ENCODE assay signal across 25 mouse cellular contexts in the genomic region with DNA sequence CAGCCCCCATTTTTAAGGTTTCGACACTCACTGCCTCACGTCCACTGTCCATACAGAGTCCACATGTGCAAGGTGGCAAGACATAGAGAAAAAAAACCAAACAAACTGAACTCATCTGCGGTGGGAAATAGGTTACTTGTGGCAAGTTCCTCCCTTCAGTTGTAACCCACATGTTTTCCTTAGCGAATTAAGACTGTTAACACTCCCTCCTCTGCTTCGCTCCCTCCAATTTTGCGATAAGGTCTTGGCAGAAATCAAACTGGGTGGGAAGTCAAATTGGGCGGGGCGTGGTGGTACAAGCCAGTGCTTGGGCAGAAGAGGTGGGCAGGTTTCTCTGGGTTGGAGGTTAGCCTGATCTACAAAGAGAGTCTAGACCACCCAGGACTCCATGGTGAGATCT.
A peak's percentile ranks its signal among the peaks of the same experiment; 100 is the strongest.
DNase-seq lines count a peak whose midpoint lies in the region; ATAC-seq and TF ChIP-seq lines count a peak whose summit lies in the region.
"Had no signal": no experiment of that assay in that cellular context is flagged by ENCODE, and none has a peak within 500 bp of the region (broad histone marks: within the 10 kb centered on the region; RNA-seq: fewer than 3 reads in every experiment).

No protein-coding gene starts in this region.

- 80% methylated on average over 8 of the region's 8 CpGs for WGBS in heart, adult 2 months

- no peak for TF ChIP-seq POLR2A in heart, adult 2 months (IDR thresholded peaks at IDR 0.05; ENCODE audit: insufficient read depth, low read depth, low read length)

- DNase-seq in heart, postnatal 4 days: peak; percentile 14
- no peak for DNase-seq in heart, adult 2 months
- DNase-seq in urinary bladder, postnatal 14 days (ENCODE audit: low spot score): peak; percentile 66
- DNase-seq in urinary bladder, adult 2 months (ENCODE audit: low spot score): no peak
- DNase-seq in B cell, adult 2 months: no peak
- DNase-seq: adrenal gland, adult 2 months; cerebellum, adult 11 months; cerebellum, postnatal 10 days; forebrain, postnatal 0 days; gastrocnemius, postnatal 14 days; heart, adult 18-20 months; heart, postnatal 14 days; kidney, adult 9 months; kidney, postnatal 14 days; lung, adult 2 months; thymus, adult 18-20 months had no signal

- H3K9ac ChIP-seq in heart, adult 2 months (ENCODE audit: low read depth, low read length): no peak overlapping the region
- H3K9ac ChIP-seq: forebrain, postnatal 0 days; heart, embryonic 13.5 days; hindbrain, embryonic 12.5 days; limb, embryonic 12.5 days; liver, embryonic 12.5 days; neural tube, embryonic 15.5 days had no signal

- ATAC-seq in megakaryocyte-erythroid progenitor cell, adult 5-6 weeks (replicated peaks; ENCODE audit: low FRiP score, low TSS enrichment, poor library complexity, severe bottlenecking): 0 out of 2 replicates have a peak, but pooled peaks have one; percentile 28
- ATAC-seq in CD4-positive, CD25-positive, alpha-beta regulatory T cell, adult 4 months: no peak
- ATAC-seq: forebrain, postnatal 0 days; liver, embryonic 12.5 days had no signal

- H3K27ac ChIP-seq in heart, adult 2 months: no peak overlapping the region
- H3K27ac ChIP-seq: forebrain, embryonic 10.5 days; heart, embryonic 13.5 days; hindbrain, embryonic 12.5 days; limb, embryonic 12.5 days; liver, embryonic 12.5 days; midbrain, embryonic 10.5 days; neural tube, embryonic 15.5 days had no signal

- no peak overlapping the region for H3K4me3 ChIP-seq in heart, adult 2 months
- H3K4me3 ChIP-seq: forebrain, embryonic 10.5 days; heart, embryonic 13.5 days; hindbrain, embryonic 12.5 days; limb, embryonic 12.5 days; liver, embryonic 12.5 days; midbrain, embryonic 10.5 days; neural tube, embryonic 15.5 days had no signal

- peaks cover 3% of the 10 kb centered on the region for H3K4me1 ChIP-seq in heart, adult 2 months (ENCODE audit: control insufficient read depth, insufficient read depth, low read length)

- TF ChIP-seq EP300 in heart, adult 2 months (IDR thresholded peaks at IDR 0.05; ENCODE audit: insufficient read depth, low read depth, low read length): no peak

- H3K27me3 ChIP-seq in heart, adult 2 months (ENCODE audit: control insufficient read depth, insufficient read depth, low read length): no peaks in the 10 kb centered on the region
- H3K27me3 ChIP-seq: heart, embryonic 13.5 days; liver, embryonic 12.5 days had no signal

- no peak for TF ChIP-seq CTCF in heart, adult 2 months (IDR thresholded peaks at IDR 0.05)

- intact Hi-C loops in heart, adult 2 months (cut with DNase I): no loop called here

- H3K79me2 ChIP-seq in heart, adult 2 months (replicated peaks; ENCODE audit: control insufficient read depth, insufficient read depth, low read length): no peaks in the 10 kb centered on the region

- no peaks in the 10 kb centered on the region for H3K36me3 ChIP-seq in heart, adult 2 months (ENCODE audit: control insufficient read depth, insufficient read depth, low read length)
- H3K36me3 ChIP-seq: forebrain, embryonic 10.5 days; heart, embryonic 13.5 days; hindbrain, embryonic 12.5 days; limb, embryonic 12.5 days; liver, embryonic 12.5 days; midbrain, embryonic 10.5 days; neural tube, embryonic 15.5 days had no signal

Comparison
In these comparisons a context has a peak if more than half of its experiments do, and no peak if none do; other contexts are left out.
1. DNase-seq: peak in heart, postnatal 4 days (single experiment) and urinary bladder, postnatal 14 days (single experiment); none in heart, adult 2 months (0 of 2), urinary bladder, adult 2 months (single experiment) and B cell, adult 2 months (0 of 2).